Mouse (Mus musculus): ENCODE data around the gene Ppp1r12a. TPM values are rescaled to one million over a fixed set of nuclear protein-coding genes. Genes with fewer than 3 reads are reported as not detected.

The Ppp1r12a gene
- total RNA-seq (2021), result 10 to 100 TPM; 55.4 to 59.2 TPM
- long read RNA-seq, experiment 1, partial matches to known transcripts, result 1 of 8 reads
- long read RNA-seq, experiment 1, other reads (novel, unspliced or antisense), result 7 of 8 reads
- long read RNA-seq, experiment 2, partial matches to known transcripts, result 0 of 3 reads
- long read RNA-seq, experiment 2, other reads (novel, unspliced or antisense), result 3 of 3 reads

DNA sequence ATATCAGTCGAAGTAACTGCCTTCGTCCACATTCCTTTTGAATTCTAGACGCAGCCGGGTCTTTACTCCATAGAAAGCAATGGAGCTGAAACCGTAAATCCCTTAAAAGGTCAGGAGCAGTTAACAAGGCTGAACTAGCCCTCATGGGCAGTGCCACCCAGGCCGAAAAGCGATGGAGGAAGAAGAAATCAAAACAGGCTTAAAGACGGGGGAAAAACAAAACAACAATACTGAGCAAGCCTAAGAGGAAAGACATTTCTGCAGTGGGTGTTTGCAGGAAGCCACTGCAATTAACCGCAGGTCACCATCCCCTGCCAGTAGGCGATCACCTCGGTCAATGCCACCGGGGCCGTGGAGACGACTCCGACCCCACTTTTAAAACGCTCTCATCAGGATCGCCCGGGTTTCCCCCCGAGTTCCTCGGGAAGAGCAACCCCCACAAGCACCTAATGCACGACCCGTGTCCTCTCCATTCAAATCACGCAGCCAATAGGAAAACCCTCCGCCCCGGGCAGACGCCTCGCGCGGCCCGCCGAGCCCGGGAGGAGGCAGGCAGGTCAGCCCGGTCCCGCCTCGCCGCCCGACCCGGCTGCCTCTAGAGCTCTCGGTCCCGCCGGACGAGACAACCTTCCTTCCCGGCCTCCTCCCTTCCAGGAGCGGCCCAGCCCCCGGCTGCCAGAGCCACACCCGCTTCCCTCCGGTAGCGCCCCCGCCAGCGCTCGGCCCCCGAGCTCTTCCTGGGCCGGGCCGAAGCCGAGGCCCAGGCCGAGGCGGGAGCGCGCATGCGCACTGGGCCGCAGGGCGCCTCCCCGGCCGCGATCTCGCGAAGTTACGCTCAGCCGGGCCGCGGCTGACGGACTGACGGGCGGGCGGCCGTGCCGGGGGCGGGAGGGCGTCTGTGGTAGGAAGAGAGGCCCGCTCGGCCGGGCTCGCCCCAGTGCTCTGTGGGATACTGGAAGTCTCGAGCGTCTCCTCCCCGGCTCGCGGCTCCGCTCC lies at the start of gene Ppp1r12a:
Gene Ppp1r12a, plus strand, starts transcription at position 933 of the 996 bp plus-strand sequence.
- peak; percentile 92 to 98 for DNase-seq

- DNase-seq, result peak; percentile 23 to 31
Observed at GRCm38 (mm10) chr10:108113361-108114237, 48.4 kb upstream of the Ppp1r12a start.

- DNase-seq, result no peak
Observed at GRCm38 (mm10) chr10:108118200-108119163, 43.5 kb upstream of the Ppp1r12a start.

GRCm38 (mm10) chr10:108119416-108119815 lies 42.6 kb upstream of the Ppp1r12a start:
- no peak for DNase-seq

DNA sequence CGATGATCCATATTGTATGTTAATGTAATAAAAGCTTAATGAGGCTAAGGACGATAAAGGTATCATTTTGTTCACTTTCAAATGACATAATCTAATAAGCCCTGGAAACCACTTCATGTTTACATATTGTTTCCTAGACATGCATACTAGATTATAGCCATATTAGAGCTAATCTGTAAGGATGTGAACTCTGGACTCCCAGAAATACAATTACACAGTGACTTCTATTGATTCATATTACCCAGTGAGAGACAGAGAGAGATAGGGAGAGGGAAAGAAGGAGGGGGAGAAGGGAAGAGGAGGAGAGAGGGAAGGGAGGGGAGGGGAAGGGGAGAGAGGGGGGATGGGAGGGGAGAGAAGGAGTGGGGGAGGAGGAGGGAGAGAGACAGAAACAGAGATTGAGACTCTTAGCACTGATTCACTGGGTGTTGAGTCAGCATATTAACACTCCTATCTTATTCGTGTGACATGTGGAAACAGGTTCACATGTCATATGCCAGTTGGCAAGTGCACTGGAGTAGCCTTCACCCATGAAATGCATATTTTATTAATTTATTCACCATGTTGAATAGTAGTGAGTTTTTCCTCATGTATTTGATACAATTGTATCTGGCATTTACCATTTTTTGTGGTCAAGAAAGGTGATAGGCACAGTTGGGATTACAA lies 36.9 kb upstream of the Ppp1r12a start:
- no peak for DNase-seq

GRCm38 (mm10) chr10:108129167-108129566 lies 32.8 kb upstream of the Ppp1r12a start:
- no peak for DNase-seq

DNA sequence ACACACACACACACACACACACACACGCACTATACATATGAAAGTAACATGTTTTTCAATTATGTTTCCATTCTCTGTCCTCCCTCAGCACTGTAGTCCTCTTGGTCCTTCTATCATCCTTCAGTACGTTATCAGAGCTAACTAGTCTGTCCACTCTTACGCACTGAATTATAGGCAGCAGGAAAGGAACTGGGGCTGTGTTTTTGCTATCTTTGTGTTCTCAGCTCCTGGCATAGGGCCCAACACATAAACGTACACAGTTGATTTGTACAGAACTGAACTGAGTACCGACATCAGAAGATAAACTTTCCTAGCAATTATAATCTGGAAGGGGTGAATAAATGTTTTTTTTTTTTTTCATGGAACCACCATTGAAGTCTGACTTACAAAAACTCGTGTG lies 30.1 kb upstream of the Ppp1r12a start:
- peak in 1 of 2 experiments; percentile 10 for DNase-seq

DNA sequence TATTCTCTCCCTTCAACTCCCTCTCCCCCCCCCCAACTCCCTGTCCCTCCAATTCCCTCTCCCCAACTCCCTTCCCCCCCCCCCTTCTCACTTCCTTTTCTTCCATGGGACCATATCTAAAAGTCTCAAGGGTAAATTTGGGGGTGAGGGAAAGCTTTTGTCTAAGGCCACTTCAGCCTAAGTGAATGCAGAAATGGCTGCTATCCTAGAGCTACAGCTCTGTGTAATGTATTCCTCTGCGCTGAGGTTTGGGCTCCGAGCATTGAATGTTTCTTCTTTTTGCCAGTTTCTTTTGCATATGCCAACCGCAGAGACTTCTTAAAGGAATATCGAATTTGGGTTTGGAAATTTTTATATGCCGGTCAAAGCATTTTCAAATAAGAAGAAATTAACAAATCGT lies 28.7 kb upstream of the Ppp1r12a start:
- no peak for DNase-seq

DNA sequence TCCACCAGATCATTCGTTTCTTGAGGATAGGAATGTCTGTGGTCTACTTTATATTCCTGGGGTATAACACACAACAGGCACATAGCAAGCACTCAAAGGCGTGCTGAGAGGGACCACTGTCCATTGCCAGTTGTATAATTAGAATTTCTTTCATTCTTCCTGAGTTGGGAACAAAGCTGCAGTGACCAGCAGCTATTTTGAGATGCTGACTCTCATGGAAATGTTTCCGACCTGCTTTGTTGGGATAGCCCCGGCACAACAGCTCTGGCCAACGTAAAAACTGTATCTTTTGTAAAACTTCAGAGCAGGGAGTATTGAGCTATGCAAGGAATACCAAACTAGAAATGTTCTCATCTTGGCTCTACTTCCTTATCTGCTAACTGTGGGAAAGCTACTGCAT lies 28.2 kb upstream of the Ppp1r12a start:
- DNase-seq, result peak in 1 of 2 experiments; percentile 8

DNA sequence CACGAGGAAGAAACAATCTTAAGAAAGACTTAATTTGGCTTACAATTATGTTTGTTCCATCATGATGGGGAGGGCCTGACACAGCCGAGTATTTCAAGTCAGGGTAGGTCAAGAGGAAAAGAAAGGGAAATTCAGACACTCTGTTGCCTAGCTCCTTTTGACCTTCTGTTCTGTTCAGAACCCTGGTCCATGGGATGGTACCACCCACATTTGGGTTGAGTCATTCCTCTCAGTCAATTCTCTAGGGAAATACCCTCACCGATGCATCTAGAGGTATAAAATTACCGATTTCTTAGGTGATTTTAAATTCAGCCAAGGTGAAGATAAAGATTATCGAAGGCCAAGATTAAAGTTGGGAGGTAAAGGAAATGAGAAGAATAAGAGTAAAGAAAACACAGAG lies 23.6 kb upstream of the Ppp1r12a start:
- no peak for DNase-seq

DNA sequence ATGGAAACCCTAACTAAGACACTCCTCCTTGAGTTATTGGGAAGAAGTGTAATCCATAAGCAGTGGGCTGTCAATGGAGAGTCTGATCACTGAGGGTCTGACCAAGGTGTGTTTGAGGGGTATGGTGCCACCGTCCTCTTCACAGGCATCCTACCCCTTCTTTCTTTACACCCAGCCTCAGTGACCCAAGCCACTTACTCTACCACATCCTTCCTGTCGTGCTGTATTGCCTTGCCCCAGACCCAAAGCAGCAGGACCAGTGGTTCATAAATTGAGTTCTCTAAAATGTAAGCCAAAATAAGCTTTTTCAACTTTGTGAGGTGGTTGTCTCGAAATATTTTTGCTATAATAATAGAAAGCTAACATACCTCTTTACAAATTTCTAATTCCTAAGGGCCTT lies 22.2 kb upstream of the Ppp1r12a start:
- DNase-seq, result no peak

- DNase-seq, result no peak
Observed at GRCm38 (mm10) chr10:108140742-108141141, 21.3 kb upstream of the Ppp1r12a start.

GRCm38 (mm10) chr10:108143991-108144525 lies 17.9 kb upstream of the Ppp1r12a start:
- no peak for DNase-seq

DNA sequence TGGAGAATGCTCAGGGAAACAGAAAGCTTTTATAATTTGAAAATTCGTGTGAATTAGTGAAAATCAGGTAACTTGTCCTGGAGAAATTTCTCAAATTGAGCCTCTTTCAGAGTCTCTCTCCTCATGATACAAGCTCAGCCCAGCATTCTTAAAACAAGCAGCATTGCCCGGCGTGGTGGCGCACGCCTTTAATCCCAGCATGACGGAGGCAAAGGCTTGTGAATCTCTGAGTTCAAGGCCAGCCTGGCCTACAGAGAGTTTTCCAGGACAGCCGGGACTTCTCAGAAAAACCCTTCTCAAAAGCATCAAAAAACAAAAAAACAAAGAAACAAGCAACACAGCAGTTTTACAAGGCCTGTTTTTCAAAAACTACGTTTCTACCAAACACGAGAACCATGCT lies 16.3 kb upstream of the Ppp1r12a start:
- no peak for DNase-seq

- no peak for DNase-seq
Observed at GRCm38 (mm10) chr10:108147031-108147430, 15.0 kb upstream of the Ppp1r12a start.

DNA sequence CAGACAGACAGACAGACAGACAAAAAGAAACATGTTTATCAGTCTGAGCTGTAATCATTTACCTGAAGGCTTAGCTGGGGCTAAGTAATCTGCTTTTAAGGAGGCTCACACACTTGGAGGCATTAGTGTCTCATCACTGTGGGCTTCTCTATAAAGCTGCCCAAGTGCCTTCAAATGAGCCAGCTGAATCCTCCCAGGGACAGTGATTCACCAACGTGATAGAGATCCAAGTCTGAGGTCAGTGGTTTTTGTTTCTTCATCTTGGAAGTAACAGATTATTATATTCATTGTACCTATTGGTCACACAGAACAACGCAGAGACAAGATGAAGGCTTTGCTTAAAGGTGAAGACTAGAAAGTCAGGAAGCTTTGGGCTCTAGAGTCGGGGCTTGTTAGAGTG lies 8.7 kb upstream of the Ppp1r12a start:
- no peak for DNase-seq

- peak in 1 of 2 experiments; percentile 21 for DNase-seq
Observed at GRCm38 (mm10) chr10:108155042-108155686, 6.8 kb upstream of the Ppp1r12a start.

- DNase-seq, result no peak
Observed at GRCm38 (mm10) chr10:108155687-108156067, 6.3 kb upstream of the Ppp1r12a start.

DNA sequence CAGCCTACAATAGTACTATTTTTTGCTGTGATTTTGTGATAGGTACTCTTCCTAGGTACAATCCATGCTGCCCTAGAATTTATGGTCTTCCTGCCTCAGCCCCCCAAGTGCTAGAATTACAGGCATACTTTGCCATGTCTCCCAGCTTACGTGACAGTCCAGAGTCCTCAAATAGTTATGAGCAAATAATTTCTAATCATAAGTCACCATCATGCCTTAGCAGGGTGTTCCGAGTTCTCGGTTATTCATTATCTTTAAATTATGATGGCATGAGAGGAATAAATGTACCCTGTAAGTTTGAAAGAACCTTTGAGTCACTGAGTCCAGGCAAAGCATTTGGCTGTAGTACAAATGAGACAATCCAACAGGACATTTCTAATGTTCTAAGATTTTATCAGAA lies 5.9 kb upstream of the Ppp1r12a start:
- no peak for DNase-seq

DNA sequence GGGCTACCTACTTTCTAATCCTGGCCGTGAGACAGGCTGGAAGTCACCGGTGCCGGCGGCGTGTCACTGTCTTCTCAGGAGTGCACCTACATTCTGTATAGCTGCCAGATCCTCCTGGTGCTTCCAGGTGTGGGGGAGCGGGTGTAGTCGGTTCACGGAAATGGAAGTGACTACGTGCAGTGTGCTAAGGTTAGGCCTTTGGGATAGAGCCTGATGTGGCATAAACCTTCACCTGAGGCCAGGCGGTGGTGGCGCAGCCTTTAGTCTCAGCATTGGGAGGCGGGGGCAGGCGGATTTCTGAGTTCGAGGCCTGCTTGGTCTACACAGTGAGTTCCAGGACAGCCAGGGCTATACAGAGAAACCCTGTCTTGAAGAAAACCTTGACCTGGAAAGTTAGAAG lies 3.0 kb upstream of the Ppp1r12a start:
- no peak for DNase-seq
